Mouse (Mus musculus): Measurements from ENCODE around the gene Gpr176. TPM values are rescaled to one million over a fixed set of nuclear protein-coding genes. Genes with fewer than 3 reads are reported as not detected.

The Gpr176 gene
- polyA plus RNA-seq, 2 experiments from 2014 or later = 0.11 TPM; not detected in 1

DNA sequence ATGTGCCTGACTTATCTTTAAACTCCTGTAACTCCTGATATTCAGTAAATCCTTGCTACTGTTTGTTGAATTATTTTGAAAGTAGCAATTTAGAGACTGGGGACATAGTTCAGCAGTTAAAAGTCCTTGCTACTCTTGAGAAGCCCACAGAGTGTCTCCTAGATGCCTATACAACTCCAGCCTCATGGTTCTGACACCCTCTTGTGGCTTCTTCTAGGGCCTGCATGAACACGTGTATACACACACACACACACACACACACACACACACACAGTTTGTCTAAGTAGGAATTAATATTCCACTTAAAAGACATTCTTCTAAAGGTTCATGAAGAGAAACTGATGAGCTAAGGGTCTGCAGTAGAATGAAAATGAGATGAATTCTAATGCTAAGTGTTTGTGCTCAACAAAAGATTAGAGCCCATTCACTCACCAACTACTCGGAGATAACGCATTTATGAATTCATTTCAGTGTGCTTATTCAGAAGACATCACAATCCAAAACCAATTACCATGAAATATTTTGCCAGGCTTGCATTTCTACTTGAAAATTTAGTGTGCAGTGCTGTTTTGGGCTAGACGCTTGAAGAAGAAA is 144.6 kb downstream of the Gpr176 start:
- no peak for ATAC-seq

Other genes starting within 250 kb of the Gpr176 start
- gene Fsip1, start 116.5 kb downstream of the Gpr176 start, polyA plus RNA-seq (2017; shearing (Covaris generic)) = not detected
- 1 to 10 TPM; 2.0 to 2.7 TPM for gene Eif2ak4, start 15.2 kb upstream of the Gpr176 start, polyA plus RNA-seq (2017; shearing (Covaris generic))
- 100 to 1,000 TPM; 294 to 327 TPM for gene Srp14, start 106.3 kb upstream of the Gpr176 start, polyA plus RNA-seq (2017; shearing (Covaris generic))
- under 1 TPM; 0.18 to 0.19 TPM for gene Bmf, start 176.3 kb upstream of the Gpr176 start, polyA plus RNA-seq (2017; shearing (Covaris generic))
- gene Bub1b, start 224.8 kb upstream of the Gpr176 start, polyA plus RNA-seq (2017; shearing (Covaris generic)) = 10 to 100 TPM; 11.4 to 18.8 TPM

Measured in activated CD4-positive, CD25-positive, alpha-beta regulatory T cell, adult 4 months (primary cell).